Mouse (Mus musculus): Measurements from ENCODE around the gene Proser3. TPM values are rescaled to one million over a fixed set of nuclear protein-coding genes. Genes with fewer than 3 reads are reported as not detected.

Gene Proser3
- polyA plus RNA-seq, 1 experiment from 2014 or later: 18.6 TPM

- H3K27me3 ChIP-seq: no peaks in the 10 kb centered on the region
- peak overlapping the region; percentile 65; the same call in 1 of the 2 replicates for H3K4me3 ChIP-seq (replicated peaks)
- H3K4me1 ChIP-seq: peaks cover 36% of the 10 kb centered on the region
- WGBS: 86% methylated on average over 22 of the region's 22 CpGs
- H3K9ac ChIP-seq: peak overlapping the region; percentile 65; the same call in 1 of the 2 replicates
- peaks cover 44% of the 10 kb centered on the region for H3K36me3 ChIP-seq (replicated peaks)
- no peaks in the 10 kb centered on the region for H3K9me3 ChIP-seq
- no peak overlapping the region for H3K27ac ChIP-seq
- peak overlapping the region; percentile 92 for H3K4me2 ChIP-seq
- no peak for ATAC-seq (ENCODE audit: low FRiP score)
These were observed 1.9 kb upstream of the Proser3 start for GRCm38 (mm10) chr7:30553810-30554584.

GRCm38 (mm10) chr7:30553021-30553589, 1.0 kb upstream of the Proser3 start:
- Histone ChIP-seq H3K4me1 (peaks cover 27% of the 10 kb centered on the region), H3K9me3 (no peaks in the 10 kb centered on the region), H3K4me3 (replicated peaks) (peak overlapping the region; percentile 65), H3K27me3 (no peaks in the 10 kb centered on the region), H3K9ac (peak overlapping the region; percentile 65), H3K4me2 (peak overlapping the region; percentile 92), H3K27ac (peak overlapping the region; percentile 95), H3K36me3 (replicated peaks) (peaks cover 52% of the 10 kb centered on the region)
- WGBS: 10% methylated on average over 23 of the region's 23 CpGs
- ATAC-seq (ENCODE audit: low FRiP score): no peak

- H3K9ac ChIP-seq: peak overlapping the region; percentile 69
- H3K27me3 ChIP-seq: no peaks in the 10 kb centered on the region
- peak; percentile 69 for ATAC-seq (ENCODE audit: low FRiP score)
- H3K9me3 ChIP-seq: no peaks in the 10 kb centered on the region
- peak overlapping the region; percentile 95 for H3K27ac ChIP-seq
- H3K4me3 ChIP-seq (replicated peaks): peak overlapping the region; percentile 65
- WGBS: 2% methylated on average over 10 of the region's 10 CpGs
- H3K36me3 ChIP-seq (replicated peaks): peaks cover 42% of the 10 kb centered on the region
- H3K4me2 ChIP-seq: peak overlapping the region; percentile 92
- peaks cover 23% of the 10 kb centered on the region for H3K4me1 ChIP-seq
These were observed 526 bp downstream of the Proser3 start for GRCm38 (mm10) chr7:30551445-30552101.

GRCm38 (mm10) chr7:30550603-30551002, 1.5 kb downstream of the Proser3 start:
- Histone ChIP-seq H3K36me3 (replicated peaks) (peaks cover 41% of the 10 kb centered on the region), H3K9me3 (no peaks in the 10 kb centered on the region), H3K27me3 (no peaks in the 10 kb centered on the region), H3K4me1 (peaks cover 23% of the 10 kb centered on the region), H3K9ac (no peak overlapping the region), H3K4me3 (replicated peaks) (no peak overlapping the region), H3K27ac (no peak overlapping the region), H3K4me2 (no peak overlapping the region)
- 95% methylated on average over 1 of the region's 1 CpGs for WGBS
- no peak for ATAC-seq (ENCODE audit: low FRiP score)

GRCm38 (mm10) chr7:30549880-30550279, 2.2 kb downstream of the Proser3 start:
- no peak for ATAC-seq (ENCODE audit: low FRiP score)
- Histone ChIP-seq H3K4me1 (peaks cover 23% of the 10 kb centered on the region), H3K9me3 (no peaks in the 10 kb centered on the region), H3K36me3 (replicated peaks) (peaks cover 38% of the 10 kb centered on the region), H3K9ac (no peak overlapping the region), H3K27ac (no peak overlapping the region), H3K4me3 (replicated peaks) (no peak overlapping the region), H3K4me2 (no peak overlapping the region), H3K27me3 (no peaks in the 10 kb centered on the region)
- 92% methylated on average over 2 of the region's 2 CpGs for WGBS

- H3K4me2 ChIP-seq: no peak overlapping the region
- peaks cover 64% of the 10 kb centered on the region for H3K36me3 ChIP-seq (replicated peaks)
- H3K4me3 ChIP-seq (replicated peaks): no peak overlapping the region
- H3K9me3 ChIP-seq: no peaks in the 10 kb centered on the region
- no peak overlapping the region for H3K9ac ChIP-seq
- no peaks in the 10 kb centered on the region for H3K27me3 ChIP-seq
- WGBS: 95% methylated on average over 2 of the region's 2 CpGs
- H3K4me1 ChIP-seq: no peaks in the 10 kb centered on the region
- no peak for ATAC-seq (ENCODE audit: low FRiP score)
- H3K27ac ChIP-seq: no peak overlapping the region
These were observed 7.8 kb downstream of the Proser3 start for GRCm38 (mm10) chr7:30544327-30544726.

- H3K9me3 ChIP-seq: no peaks in the 10 kb centered on the region
- 88% methylated on average over 7 of the region's 7 CpGs for WGBS
- no peaks in the 10 kb centered on the region for H3K27me3 ChIP-seq
- H3K4me2 ChIP-seq: no peak overlapping the region
- H3K36me3 ChIP-seq (replicated peaks): peaks cover 49% of the 10 kb centered on the region
- H3K4me1 ChIP-seq: peaks cover 5% of the 10 kb centered on the region
- H3K27ac ChIP-seq: no peak overlapping the region
- H3K9ac ChIP-seq: no peak overlapping the region
- H3K4me3 ChIP-seq (replicated peaks): no peak overlapping the region
- ATAC-seq (ENCODE audit: low FRiP score): no peak
These were observed 11.5 kb downstream of the Proser3 start for GRCm38 (mm10) chr7:30540572-30540971.

GRCm38 (mm10) chr7:30534633-30535577, 17.2 kb downstream of the Proser3 start, which contains the start of gene Arhgap33:
Gene Arhgap33, minus strand, starts transcription at chr7:30535060.
- Histone ChIP-seq H3K4me1 (peaks cover 39% of the 10 kb centered on the region), H3K27ac (peak within 1 kb of the TSS; percentile 90), H3K4me2 (peak within 1 kb of the TSS; percentile 81), H3K9ac (peak within 1 kb of the TSS; percentile 90), H3K9me3 (no peaks in the 10 kb centered on the region), H3K27me3 (no peaks in the 10 kb centered on the region), H3K36me3 (replicated peaks) (peaks cover 46% of the 10 kb centered on the region), H3K4me3 (replicated peaks) (peak within 1 kb of the TSS; percentile 71)
- ATAC-seq (ENCODE audit: low FRiP score): peak; percentile 93
- 1% methylated on average over 47 of the region's 84 CpGs for WGBS

GRCm38 (mm10) chr7:30533941-30534632, 18.0 kb downstream of the Proser3 start:
- WGBS: 4% methylated on average over 24 of the region's 26 CpGs

GRCm38 (mm10) chr7:30532931-30533330, 19.2 kb downstream of the Proser3 start:
- peaks cover 39% of the 10 kb centered on the region for H3K4me1 ChIP-seq
- H3K27ac ChIP-seq: no peak overlapping the region; the same call in 1 of the 2 replicates
- H3K4me2 ChIP-seq: peak overlapping the region; percentile 81
- peak overlapping the region; percentile 71 for H3K4me3 ChIP-seq (replicated peaks)
- H3K9me3 ChIP-seq: no peaks in the 10 kb centered on the region
- H3K36me3 ChIP-seq (replicated peaks): peaks cover 50% of the 10 kb centered on the region
- H3K27me3 ChIP-seq: no peaks in the 10 kb centered on the region
- no peak for ATAC-seq (ENCODE audit: low FRiP score)
- 13% methylated on average over 8 of the region's 8 CpGs for WGBS
- H3K9ac ChIP-seq: peak overlapping the region; percentile 90

More at GRCm38 (mm10) chr7:30533941-30534632, 18.0 kb downstream of the Proser3 start:
- H3K27me3 ChIP-seq: no peaks in the 10 kb centered on the region
- H3K27ac ChIP-seq: peak overlapping the region; percentile 87
- peaks cover 46% of the 10 kb centered on the region for H3K36me3 ChIP-seq (replicated peaks)
- peak overlapping the region; percentile 81 for H3K4me2 ChIP-seq
- peak overlapping the region; percentile 90 for H3K9ac ChIP-seq
- H3K4me3 ChIP-seq (replicated peaks): peak overlapping the region; percentile 71
- no peaks in the 10 kb centered on the region for H3K9me3 ChIP-seq
- ATAC-seq (ENCODE audit: low FRiP score): peak; percentile 53
- peaks cover 39% of the 10 kb centered on the region for H3K4me1 ChIP-seq

GRCm38 (mm10) chr7:30531291-30531815, 20.7 kb downstream of the Proser3 start:
- no peak overlapping the region for H3K4me3 ChIP-seq (replicated peaks)
- H3K4me1 ChIP-seq: peaks cover 45% of the 10 kb centered on the region
- no peak overlapping the region for H3K27ac ChIP-seq
- ATAC-seq (ENCODE audit: low FRiP score): no peak
- H3K36me3 ChIP-seq (replicated peaks): peaks cover 66% of the 10 kb centered on the region
- no peaks in the 10 kb centered on the region for H3K9me3 ChIP-seq
- 0 out of 2 replicates have a peak overlapping the region, but pooled peaks have one; percentile 18 for H3K9ac ChIP-seq
- no peaks in the 10 kb centered on the region for H3K27me3 ChIP-seq
- H3K4me2 ChIP-seq: peak overlapping the region; percentile 16; the same call in 1 of the 2 replicates
- 83% methylated on average over 9 of the region's 9 CpGs for WGBS
